Mouse (Mus musculus): ENCODE data around the gene Fam213b. TPM values are rescaled to one million over a fixed set of nuclear protein-coding genes. Genes with fewer than 3 reads are reported as not detected.

Fam213b gene
- polyA plus RNA-seq, 1 experiment = 30.7 TPM

- TF ChIP-seq CTCF (IDR thresholded peaks at IDR 0.05; ENCODE audit: borderline replicate concordance, extremely low read depth, insufficient read depth, insufficient read length) (no peak), POLR2A (IDR thresholded peaks at IDR 0.05; ENCODE audit: borderline replicate concordance, extremely low read depth, insufficient read depth, insufficient read length, poor library complexity, severe bottlenecking) (no peak)
- DNase-seq (ENCODE audit: low read depth) = peak; percentile 36
Observed at GRCm38 (mm10) chr4:154936542-154937255, 37.8 kb upstream of the Fam213b start.

DNA sequence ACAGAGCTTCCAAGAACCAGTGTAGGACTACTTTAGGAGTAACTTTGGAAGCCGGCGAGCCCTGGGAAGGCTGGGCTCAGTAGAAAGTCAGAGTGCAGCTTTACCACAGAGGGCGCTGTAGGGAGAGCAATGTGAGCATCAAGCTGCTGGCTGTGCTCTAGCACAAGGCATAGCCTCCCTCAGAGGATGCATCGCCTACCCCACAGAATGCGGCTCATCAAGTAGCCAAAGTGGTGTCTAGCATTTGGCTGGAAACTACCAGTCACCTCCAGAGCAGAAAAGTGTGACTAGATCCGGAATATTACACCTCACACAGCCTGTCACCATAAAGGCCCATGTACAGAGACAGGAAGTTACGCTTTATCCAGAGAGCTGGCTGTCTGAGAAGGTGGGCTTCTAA is 36.9 kb upstream of the Fam213b start:
- DNase-seq (ENCODE audit: low read depth) = no peak
- TF ChIP-seq CTCF (IDR thresholded peaks at IDR 0.05; ENCODE audit: borderline replicate concordance, extremely low read depth, insufficient read depth, insufficient read length) (no peak), POLR2A (IDR thresholded peaks at IDR 0.05; ENCODE audit: borderline replicate concordance, extremely low read depth, insufficient read depth, insufficient read length, poor library complexity, severe bottlenecking) (no peak)

DNA sequence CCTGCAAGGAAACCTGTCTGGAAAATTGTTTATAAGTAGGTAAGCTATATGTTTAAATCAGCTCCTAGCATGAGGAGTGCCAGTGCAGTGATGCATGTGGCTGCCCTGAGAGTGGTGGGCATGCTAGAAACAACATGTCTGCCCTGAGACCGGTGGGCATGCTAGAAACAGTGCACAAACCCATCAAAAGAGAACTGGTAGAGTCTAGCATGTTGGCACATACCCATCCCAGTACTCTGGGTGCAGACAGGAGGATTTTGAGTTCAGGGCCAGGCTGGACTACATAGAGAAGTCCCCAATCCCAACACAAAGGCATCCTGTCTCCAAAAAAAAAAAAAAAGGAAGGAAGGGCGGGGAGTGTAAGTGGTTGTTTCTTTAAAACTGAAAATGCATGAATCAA is 35.9 kb upstream of the Fam213b start:
- DNase-seq (ENCODE audit: low read depth) = no peak
- TF ChIP-seq CTCF (IDR thresholded peaks at IDR 0.05; ENCODE audit: borderline replicate concordance, extremely low read depth, insufficient read depth, insufficient read length) = no peak
- TF ChIP-seq POLR2A (IDR thresholded peaks at IDR 0.05; ENCODE audit: borderline replicate concordance, extremely low read depth, insufficient read depth, insufficient read length, poor library complexity, severe bottlenecking) = no peak

- no peak for DNase-seq (ENCODE audit: low read depth)
- TF ChIP-seq CTCF (IDR thresholded peaks at IDR 0.05; ENCODE audit: borderline replicate concordance, extremely low read depth, insufficient read depth, insufficient read length) (no peak), POLR2A (IDR thresholded peaks at IDR 0.05; ENCODE audit: borderline replicate concordance, extremely low read depth, insufficient read depth, insufficient read length, poor library complexity, severe bottlenecking) (no peak)
Observed at GRCm38 (mm10) chr4:154933306-154933907, 34.5 kb upstream of the Fam213b start.

DNA sequence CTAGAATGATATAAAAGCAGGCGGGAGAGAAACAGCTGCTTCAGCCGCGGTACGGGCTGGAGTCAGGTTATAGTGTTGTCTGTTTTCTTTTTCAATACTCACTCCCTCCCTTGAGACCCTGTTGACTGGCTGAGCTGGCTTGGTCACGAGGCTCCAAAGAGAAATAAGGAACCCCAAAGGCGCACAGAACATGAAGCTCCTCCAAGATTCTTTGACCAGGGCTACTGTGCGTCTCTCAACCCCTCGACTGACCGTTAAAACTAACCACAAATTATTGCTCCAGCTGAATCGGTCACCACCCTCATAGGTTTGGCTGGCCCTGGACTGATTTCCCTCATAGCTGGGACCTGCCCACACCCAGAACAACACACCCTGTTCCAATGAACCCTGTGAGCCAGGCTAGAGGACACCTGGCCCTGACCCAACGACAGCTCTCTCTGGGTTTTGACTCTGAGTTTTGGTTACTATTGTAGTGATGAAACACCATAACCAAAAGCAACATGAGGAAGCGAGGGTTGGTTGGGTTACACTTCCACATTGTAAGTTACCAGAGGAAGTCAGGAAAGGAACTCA is 30.2 kb upstream of the Fam213b start:
- DNase-seq (ENCODE audit: low read depth) = no peak
- no peak for TF ChIP-seq CTCF (IDR thresholded peaks at IDR 0.05; ENCODE audit: borderline replicate concordance, extremely low read depth, insufficient read depth, insufficient read length)
- TF ChIP-seq POLR2A (IDR thresholded peaks at IDR 0.05; ENCODE audit: borderline replicate concordance, extremely low read depth, insufficient read depth, insufficient read length, poor library complexity, severe bottlenecking) = no peak

DNA sequence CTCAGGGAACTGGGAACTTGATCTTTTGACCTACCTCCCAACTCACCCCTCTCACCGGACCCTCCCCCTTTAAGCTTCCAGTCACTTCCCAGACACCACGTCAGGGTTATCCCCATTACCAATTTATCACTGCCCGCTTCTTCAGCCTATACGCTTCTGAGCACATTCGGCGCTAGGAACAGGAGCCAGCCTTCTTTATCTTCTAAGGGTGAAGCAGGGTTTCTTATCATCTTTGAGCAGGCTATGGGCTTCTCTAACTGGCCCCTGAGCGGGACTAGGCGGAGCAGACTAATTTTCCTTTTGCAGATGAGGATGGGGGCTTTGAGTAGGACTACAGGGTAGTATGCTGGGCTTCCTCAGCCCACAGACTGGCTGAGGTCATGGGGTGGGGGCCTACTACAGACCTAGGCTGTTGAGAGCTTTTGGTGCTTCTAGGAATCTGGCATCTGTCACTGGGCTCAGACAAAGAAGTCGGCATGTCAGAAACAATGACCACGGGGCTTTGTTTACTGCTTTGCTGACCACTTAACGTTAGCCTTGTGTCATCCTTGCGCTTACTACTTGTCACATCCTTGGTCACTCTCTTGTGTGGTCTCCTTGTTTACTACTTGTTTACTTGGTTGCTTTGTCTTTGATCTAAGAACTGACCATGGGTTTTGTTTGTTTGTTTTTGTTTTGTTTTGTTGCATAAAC is 29.6 kb upstream of the Fam213b start, which contains the start of gene Tnfrsf14:
TSS of gene Tnfrsf14 (minus strand) at position 169 of the 693 bp plus-strand sequence.
- TF ChIP-seq POLR2A (IDR thresholded peaks at IDR 0.05; ENCODE audit: borderline replicate concordance, extremely low read depth, insufficient read depth, insufficient read length, poor library complexity, severe bottlenecking) (no peak), CTCF (IDR thresholded peaks at IDR 0.05; ENCODE audit: borderline replicate concordance, extremely low read depth, insufficient read depth, insufficient read length) (no peak)

DNA sequence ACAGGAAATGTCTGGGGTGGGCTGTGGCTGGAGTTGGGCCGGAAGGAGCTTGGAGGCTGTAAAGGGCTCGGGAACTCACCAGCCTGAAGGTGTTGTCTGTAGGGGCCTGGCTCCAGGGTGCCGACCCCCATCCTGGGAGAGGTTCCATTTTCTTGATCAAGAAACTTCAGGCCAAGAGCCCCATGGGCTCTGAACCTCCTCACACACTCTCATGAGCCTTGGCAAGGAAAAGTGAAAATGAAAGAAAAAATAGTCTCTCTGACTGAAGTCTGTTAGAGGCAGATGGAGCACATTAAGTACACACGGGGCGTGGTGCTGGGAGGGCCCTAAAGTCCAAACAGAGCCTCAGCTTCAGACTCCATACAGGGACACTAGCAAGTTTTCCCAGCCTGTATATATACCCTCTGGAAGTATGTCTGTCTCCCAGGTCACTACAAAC is 29.0 kb upstream of the Fam213b start:
- TF ChIP-seq POLR2A (IDR thresholded peaks at IDR 0.05; ENCODE audit: borderline replicate concordance, extremely low read depth, insufficient read depth, insufficient read length, poor library complexity, severe bottlenecking) (no peak), CTCF (IDR thresholded peaks at IDR 0.05; ENCODE audit: borderline replicate concordance, extremely low read depth, insufficient read depth, insufficient read length) (no peak)
- no peak for DNase-seq (ENCODE audit: low read depth)

More for the DNA sequence above, 29.6 kb upstream of the Fam213b start, which contains the start of gene Tnfrsf14:
- DNase-seq (ENCODE audit: low read depth) = no peak

- no peak for TF ChIP-seq CTCF (IDR thresholded peaks at IDR 0.05; ENCODE audit: borderline replicate concordance, extremely low read depth, insufficient read depth, insufficient read length)
Observed at GRCm38 (mm10) chr4:154926969-154927898, 28.3 kb upstream of the Fam213b start.

GRCm38 (mm10) chr4:154925413-154925812 is 26.5 kb upstream of the Fam213b start:
- no peak for DNase-seq (ENCODE audit: low read depth)
- TF ChIP-seq POLR2A (IDR thresholded peaks at IDR 0.05; ENCODE audit: borderline replicate concordance, extremely low read depth, insufficient read depth, insufficient read length, poor library complexity, severe bottlenecking) (no peak), CTCF (IDR thresholded peaks at IDR 0.05; ENCODE audit: borderline replicate concordance, extremely low read depth, insufficient read depth, insufficient read length) (peak; percentile 39; the same call in 1 of the 2 replicates)

More at GRCm38 (mm10) chr4:154926969-154927898, 28.3 kb upstream of the Fam213b start:
- no peak for DNase-seq (ENCODE audit: low read depth)

- TF ChIP-seq POLR2A (IDR thresholded peaks at IDR 0.05; ENCODE audit: borderline replicate concordance, extremely low read depth, insufficient read depth, insufficient read length, poor library complexity, severe bottlenecking) = no peak
- no peak for TF ChIP-seq CTCF (IDR thresholded peaks at IDR 0.05; ENCODE audit: borderline replicate concordance, extremely low read depth, insufficient read depth, insufficient read length)
- DNase-seq (ENCODE audit: low read depth) = no peak
Observed at GRCm38 (mm10) chr4:154922931-154923330, 24.0 kb upstream of the Fam213b start.
